Mouse (Mus musculus) hindbrain, embryonic 14.5 days (tissue): ENCODE data around the gene Lrrc47. TPM values are rescaled to one million over a fixed set of nuclear protein-coding genes. Genes with fewer than 3 reads are reported as not detected.
A peak's percentile ranks its signal among the peaks of the same experiment; 100 is the strongest.

Experiments used
- ATAC-seq: fragments of 200-750 bp; cut with Nextera tagmentation; 2 replicates; pipeline ENCODE4 v1.8.0; 2017; ENCODE audit warnings: moderate number of reproducible peaks, mild to moderate bottlenecking, moderate TSS enrichment, moderate library complexity; ENCODE audit not compliant: low FRiP score
- DNase-seq: peaks from one replicate; pipeline ENCODE4 v3.0.0-alpha.2; 2015; ENCODE audit warnings: low spot score
- H3K27ac ChIP-seq: fragments of 300-500 bp; sonication (generic); 2 replicates; pipeline ENCODE4 v1.5.1; 2014; ENCODE audit warnings: mild to moderate bottlenecking, moderate library complexity
- H3K27me3 ChIP-seq: fragments of 300-500 bp; sonication (generic); 2 replicates; pipeline ENCODE4 v1.6.1; 2014; ENCODE audit warnings: mild to moderate bottlenecking, low read length, mixed read lengths; ENCODE audit not compliant: control insufficient read depth, insufficient read depth
- H3K36me3 ChIP-seq: fragments of 300-500 bp; sonication (generic); replicated peaks from 2 replicates; pipeline ENCODE4 v1.6.1; 2014; ENCODE audit not compliant: control insufficient read depth, insufficient read depth
- H3K4me1 ChIP-seq: fragments of 300-500 bp; sonication (generic); replicated peaks from 2 replicates; pipeline ENCODE4 v1.6.1; 2014; ENCODE audit warnings: antibody characterized with exemption, low read length, mixed read lengths; ENCODE audit not compliant: control insufficient read depth, insufficient read depth
- H3K4me2 ChIP-seq: fragments of 300-500 bp; sonication (generic); replicated peaks from 2 replicates; pipeline ENCODE4 v1.6.1; 2014; ENCODE audit warnings: mild to moderate bottlenecking, moderate library complexity
- H3K4me3 ChIP-seq: fragments of 300-500 bp; sonication (generic); replicated peaks from 2 replicates; pipeline ENCODE4 v1.5.1; 2014; ENCODE audit warnings: mild to moderate bottlenecking, low read length
- H3K9ac ChIP-seq: fragments of 300-500 bp; sonication (generic); 2 replicates; pipeline ENCODE4 v1.6.1; 2014
- H3K9me3 ChIP-seq: fragments of 300-500 bp; sonication (generic); 2 replicates; pipeline ENCODE4 v1.6.1; 2016; ENCODE audit warnings: low read length; ENCODE audit not compliant: control insufficient read depth
- WGBS: fragments of 180-500 bp; shearing (Covaris S2); extraction: QIAGEN DNeasy Blood & Tissue Kit; methylation state at CpG from one replicate; pipeline ENCODE4 v1.1.7; 2014; 5-methylcytosine and 5-hydroxymethylcytosine counted together
- polyA plus RNA-seq: library from polyadenylated mRNA; unstranded; fragments of >200 nt; fragmentation: Nextera tagmentation; extraction: Ambion mirVana; gene quantifications from 2 replicates; pipeline ENCODE4 v1.2.1, GENCODE M21; 2014

The Lrrc47 gene
- polyA plus RNA-seq, 1 experiment from 2014 or later = 9.9 TPM

- no peak overlapping the region for H3K27ac ChIP-seq
- WGBS = 78% methylated on average over 7 of the region's 7 CpGs
- H3K27me3 ChIP-seq = no peaks in the 10 kb centered on the region
- H3K4me3 ChIP-seq = no peak overlapping the region
- peaks cover 77% of the 10 kb centered on the region for H3K36me3 ChIP-seq
- ATAC-seq (no peak), DNase-seq (no peak)
- H3K4me1 ChIP-seq = 0 out of 2 replicates have a peak, but pooled peaks cover 8% of the 10 kb centered on the region
- no peak overlapping the region for H3K9ac ChIP-seq
- H3K9me3 ChIP-seq = no peaks in the 10 kb centered on the region
- H3K4me2 ChIP-seq = no peak overlapping the region
Observed at GRCm38 (mm10) chr4:154019571-154019970, 8.0 kb downstream of the Lrrc47 start.

- ATAC-seq (no peak), DNase-seq (no peak)
- H3K27me3 ChIP-seq = peaks cover 9% of the 10 kb centered on the region; the same call in 1 of the 2 replicates
- H3K36me3 ChIP-seq = peaks cover 59% of the 10 kb centered on the region
- peaks cover 8% of the 10 kb centered on the region; the same call in 1 of the 2 replicates for H3K4me1 ChIP-seq
- no peaks in the 10 kb centered on the region for H3K9me3 ChIP-seq
- H3K4me2 ChIP-seq = no peak overlapping the region
- H3K9ac ChIP-seq = no peak overlapping the region
- H3K4me3 ChIP-seq = no peak overlapping the region
- WGBS = 95% methylated on average over 9 of the region's 9 CpGs
- H3K27ac ChIP-seq = no peak overlapping the region
Observed at GRCm38 (mm10) chr4:154021432-154021831, 9.9 kb downstream of the Lrrc47 start.

- ATAC-seq = no peak
- Histone ChIP-seq H3K9me3 (no peaks in the 10 kb centered on the region), H3K4me2 (no peak overlapping the region), H3K4me1 (peaks cover 8% of the 10 kb centered on the region; the same call in 1 of the 2 replicates), H3K4me3 (no peak overlapping the region), H3K27me3 (peaks cover 15% of the 10 kb centered on the region; the same call in 1 of the 2 replicates), H3K36me3 (peaks cover 49% of the 10 kb centered on the region), H3K9ac (no peak overlapping the region), H3K27ac (no peak overlapping the region)
- no peak for DNase-seq
- 78% methylated on average over 4 of the region's 4 CpGs for WGBS
Observed at GRCm38 (mm10) chr4:154022407-154022806, 10.9 kb downstream of the Lrrc47 start.

- Histone ChIP-seq H3K4me3 (no peak overlapping the region), H3K9me3 (no peaks in the 10 kb centered on the region), H3K9ac (no peak overlapping the region), H3K4me2 (no peak overlapping the region), H3K27me3 (peaks cover 15% of the 10 kb centered on the region; the same call in 1 of the 2 replicates), H3K36me3 (peaks cover 46% of the 10 kb centered on the region), H3K4me1 (peaks cover 8% of the 10 kb centered on the region; the same call in 1 of the 2 replicates), H3K27ac (no peak overlapping the region)
- WGBS = 27% methylated on average over 4 of the region's 4 CpGs
- DNase-seq (no peak), ATAC-seq (peak; percentile 19; the same call in 1 of the 2 replicates)
Observed at GRCm38 (mm10) chr4:154022844-154023243, 11.3 kb downstream of the Lrrc47 start.

- Histone ChIP-seq H3K4me2 (no peak overlapping the region), H3K27ac (no peak overlapping the region), H3K9me3 (no peaks in the 10 kb centered on the region), H3K9ac (no peak overlapping the region), H3K4me3 (no peak overlapping the region), H3K4me1 (peaks cover 8% of the 10 kb centered on the region; the same call in 1 of the 2 replicates), H3K36me3 (peaks cover 35% of the 10 kb centered on the region), H3K27me3 (peaks cover 15% of the 10 kb centered on the region; the same call in 1 of the 2 replicates)
- WGBS = 32% methylated on average over 8 of the region's 8 CpGs
- DNase-seq (no peak), ATAC-seq (no peak)
Observed at GRCm38 (mm10) chr4:154023754-154024601, 12.4 kb downstream of the Lrrc47 start.

- ATAC-seq (no peak), DNase-seq (no peak)
- Histone ChIP-seq H3K27ac (no peak overlapping the region), H3K4me3 (no peak overlapping the region), H3K36me3 (peaks cover 25% of the 10 kb centered on the region), H3K9ac (0 out of 2 replicates have a peak overlapping the region, but pooled peaks have one; percentile 21), H3K9me3 (no peaks in the 10 kb centered on the region), H3K4me2 (peak overlapping the region; percentile 51; the same call in 1 of the 2 replicates), H3K4me1 (peaks cover 8% of the 10 kb centered on the region; the same call in 1 of the 2 replicates), H3K27me3 (peaks cover 15% of the 10 kb centered on the region; the same call in 1 of the 2 replicates)
- WGBS = 37% methylated on average over 17 of the region's 17 CpGs
Observed at GRCm38 (mm10) chr4:154024729-154025521, 13.4 kb downstream of the Lrrc47 start.

- ATAC-seq (peak; percentile 49), DNase-seq (peak; percentile 59)
- H3K9ac ChIP-seq = peak within 1 kb of the TSS; percentile 21
- peaks cover 16% of the 10 kb centered on the region for H3K36me3 ChIP-seq
- H3K4me3 ChIP-seq = peak within 1 kb of the TSS; percentile 23
- peaks cover 15% of the 10 kb centered on the region; the same call in 1 of the 2 replicates for H3K27me3 ChIP-seq
- H3K9me3 ChIP-seq = no peaks in the 10 kb centered on the region
- H3K4me1 ChIP-seq = peaks cover 8% of the 10 kb centered on the region; the same call in 1 of the 2 replicates
- H3K4me2 ChIP-seq = peak within 1 kb of the TSS; percentile 51
- H3K27ac ChIP-seq = no peak within 1 kb of the TSS
- WGBS = 2% methylated on average over 32 of the region's 33 CpGs
Observed at GRCm38 (mm10) chr4:154025641-154026440, 14.3 kb downstream of the Lrrc47 start, which contains the start of gene Smim1. TSS of gene Smim1 (minus strand) at chr4:154026230.

- DNase-seq (no peak), ATAC-seq (no peak)
- peaks cover 15% of the 10 kb centered on the region; the same call in 1 of the 2 replicates for H3K27me3 ChIP-seq
- H3K9me3 ChIP-seq = no peaks in the 10 kb centered on the region
- 34% methylated on average over 2 of the region's 2 CpGs for WGBS
- peak overlapping the region; percentile 51 for H3K4me2 ChIP-seq
- peak overlapping the region; percentile 23 for H3K4me3 ChIP-seq
- H3K9ac ChIP-seq = peak overlapping the region; percentile 21; the same call in 1 of the 2 replicates
- H3K27ac ChIP-seq = no peak overlapping the region
- peaks cover 10% of the 10 kb centered on the region for H3K36me3 ChIP-seq
- H3K4me1 ChIP-seq = peaks cover 8% of the 10 kb centered on the region; the same call in 1 of the 2 replicates
Observed at GRCm38 (mm10) chr4:154026441-154026761, 14.9 kb downstream of the Lrrc47 start.
